Mouse (Mus musculus): ENCODE measurements around the gene Serpinb6d.

The Serpinb6d gene

DNA sequence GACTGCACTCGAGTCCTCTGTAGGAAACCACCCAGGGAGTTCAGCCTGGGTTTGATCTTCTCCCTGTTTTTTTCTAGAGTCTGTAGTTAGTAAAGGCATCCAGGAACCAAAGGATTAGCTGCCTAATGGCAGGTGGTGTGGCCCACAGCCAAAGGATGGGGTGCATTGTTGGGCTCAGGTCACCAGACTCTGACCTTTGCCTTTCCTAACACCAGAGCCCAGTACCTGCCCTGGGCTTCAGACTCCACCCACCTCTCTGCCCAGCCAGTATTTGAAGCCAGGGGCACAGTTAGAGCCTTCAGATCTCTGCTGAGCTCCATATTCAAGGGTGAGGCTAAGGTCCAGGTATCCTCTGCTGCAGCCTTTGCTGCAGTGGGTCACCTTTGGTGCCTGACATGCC is at the start of gene Serpinb6d:
Serpinb6d (plus strand) TSS at position 301 of the 400 bp plus-strand sequence.
- in situ Hi-C loops (cut with MboI, MseI): no loop called here

DNA sequence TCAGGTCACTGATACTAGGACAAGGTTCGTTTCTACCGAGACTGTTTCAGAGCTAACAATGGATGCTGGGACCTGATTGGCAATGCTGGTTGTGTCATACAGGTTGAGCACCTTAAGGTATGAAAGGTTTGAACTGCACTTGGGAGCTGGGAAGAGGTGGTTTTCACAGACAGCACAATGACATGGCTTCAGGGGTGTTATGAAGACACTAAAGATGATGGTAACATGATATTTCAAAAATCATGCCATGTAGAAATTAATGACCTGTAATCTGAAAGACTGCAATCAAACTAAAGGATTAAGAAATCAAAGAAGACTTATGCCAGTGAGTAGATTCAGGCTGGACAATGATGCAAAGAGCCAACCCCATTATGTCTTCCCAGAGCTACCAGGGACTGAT is 38.3 kb upstream of the Serpinb6d start:
- in situ Hi-C loops (cut with MboI, MseI): no loop called here

DNA sequence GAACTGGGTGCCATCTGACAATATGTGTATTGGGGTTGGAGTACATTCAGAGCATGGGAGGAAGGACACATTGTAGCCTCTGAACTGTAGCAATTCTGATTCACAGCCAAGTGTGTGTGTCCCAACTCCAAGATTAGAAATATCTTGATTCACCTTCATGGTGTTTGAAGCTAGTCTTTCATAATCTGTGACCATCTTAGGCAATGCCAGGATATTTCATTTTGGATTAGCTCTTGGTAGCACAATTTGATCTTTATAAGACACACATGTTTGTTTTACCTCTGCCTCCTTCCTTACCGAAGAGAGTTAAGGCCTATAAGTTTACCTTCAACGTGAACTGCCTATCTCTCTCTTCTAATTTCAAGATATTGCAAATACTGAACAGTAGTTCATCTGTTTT is 18.7 kb upstream of the Serpinb6d start:
- in situ Hi-C loops (cut with MboI, MseI): no loop called here

DNA sequence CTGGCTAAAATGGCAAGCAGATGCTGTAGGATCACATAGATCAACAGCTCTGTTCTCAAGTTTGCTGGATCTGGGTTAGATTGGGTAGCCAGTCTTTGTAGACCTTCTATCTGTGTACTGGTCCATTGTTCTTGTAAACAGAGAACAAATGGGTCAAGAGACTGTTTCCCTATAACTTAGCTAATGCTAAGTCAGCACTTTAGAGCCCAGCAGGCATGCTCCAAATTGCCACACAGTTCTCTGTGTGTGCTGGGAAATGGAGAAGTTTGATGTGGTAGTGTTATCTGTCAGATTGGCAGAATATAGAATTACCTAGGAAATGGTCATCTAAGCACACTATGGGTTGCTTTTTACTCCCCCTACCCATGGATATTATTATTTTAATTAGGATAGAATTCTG is 1.3 kb downstream of the Serpinb6d start:
- in situ Hi-C loops (cut with MboI, MseI): no loop called here

DNA sequence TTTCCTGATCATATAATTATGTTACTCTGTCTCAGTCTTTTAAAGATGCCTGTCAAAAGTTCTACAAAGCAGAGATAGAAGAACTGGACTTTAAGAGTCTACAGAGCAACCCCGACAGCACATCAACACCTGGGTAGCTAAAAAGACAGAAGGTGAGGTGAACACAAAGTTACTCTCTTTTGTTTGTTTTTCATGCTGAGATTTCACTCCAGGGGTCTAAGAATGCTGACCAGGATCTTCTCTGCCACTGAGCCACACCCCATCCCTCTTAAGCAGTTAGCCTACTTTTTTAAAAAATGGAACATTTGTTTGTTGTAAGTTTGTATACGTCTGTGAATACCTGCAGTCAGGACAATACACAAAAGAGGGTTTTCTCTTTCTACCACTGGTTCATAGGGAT is 59.1 kb downstream of the Serpinb6d start:
- in situ Hi-C loops (cut with MboI, MseI): no loop called here
